16 mouse cellular contexts compared by ENCODE assay signal in the genomic region with DNA sequence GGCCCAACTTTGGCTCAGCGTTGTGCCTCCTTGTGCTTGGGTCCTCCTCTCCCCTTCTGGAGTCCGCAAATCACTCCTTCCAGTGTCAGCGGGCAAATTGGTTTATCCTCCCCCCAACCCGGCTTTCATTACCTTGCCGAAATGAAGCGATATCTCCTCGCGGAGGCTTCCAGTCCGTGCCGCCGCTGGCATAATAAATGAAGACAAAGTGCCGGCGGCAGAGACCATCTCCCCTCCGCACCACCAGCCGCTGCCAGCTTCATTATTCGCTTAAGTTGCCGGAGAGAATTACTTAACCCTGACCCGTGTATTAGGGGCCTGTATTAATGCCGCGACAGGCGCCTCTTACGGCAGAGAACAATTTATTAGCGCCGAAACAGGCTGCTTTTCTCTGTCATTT. TPM values are rescaled to one million over a fixed set of nuclear protein-coding genes. Genes with fewer than 3 reads are reported as not detected.
DNase-seq lines count a peak whose midpoint lies in the region; ATAC-seq and TF ChIP-seq lines count a peak whose summit lies in the region.
"Had no signal": no experiment of that assay in that cellular context is flagged by ENCODE, and none has a peak within 500 bp of the region (broad histone marks: within the 10 kb centered on the region; RNA-seq: fewer than 3 reads in every experiment).

No protein-coding gene starts in this region.

- peak overlapping the region; percentile 21; the same call in 1 of the 2 replicates for H3K4me2 ChIP-seq in forebrain, embryonic 11.5 days (ENCODE audit: low read depth, low read length, severe bottlenecking)
- peak overlapping the region; percentile 25 for H3K4me2 ChIP-seq in hindbrain, embryonic 13.5 days
- H3K4me2 ChIP-seq in midbrain, embryonic 15.5 days, result peak overlapping the region; percentile 37
- H3K4me2 ChIP-seq: embryonic facial prominence, embryonic 12.5 days; heart, embryonic 15.5 days had no signal

- DNase-seq in brain, embryonic 14.5 days (ENCODE audit: low read depth), result peak; percentile 70
- DNase-seq in forebrain, embryonic 11.5 days (ENCODE audit: low spot score), result no peak
- no peak for DNase-seq in frontal cortex, adult 2 months (ENCODE audit: extremely low spot score in 1 of 2, low spot score in 1 of 2)
- DNase-seq in testis, postnatal 14 days (ENCODE audit: low spot score), result no peak
- DNase-seq in layer of hippocampus, adult 18-20 months (ENCODE audit: low spot score in 2 of 2), result no peak
- DNase-seq in thymus, postnatal 0 days (ENCODE audit: low spot score), result no peak
- DNase-seq: cerebellum, adult 11-12 months; kidney, postnatal 10 days; layer of hippocampus, postnatal 36 days; lung, postnatal 36 days; thymus, postnatal 4 days had no signal

- ATAC-seq in forebrain, embryonic 11.5 days (replicated peaks; ENCODE audit: low FRiP score), result no peak
- no peak for ATAC-seq in hindbrain, embryonic 13.5 days (ENCODE audit: low FRiP score)
- ATAC-seq in midbrain, embryonic 15.5 days (replicated peaks), result no peak
- ATAC-seq: activated CD4-positive, CD25-positive, alpha-beta regulatory T cell, adult 4 months had no signal

- H3K36me3 ChIP-seq in forebrain, embryonic 11.5 days (ENCODE audit: control insufficient read depth, insufficient read depth, low read length), result no peaks in the 10 kb centered on the region
- no peaks in the 10 kb centered on the region for H3K36me3 ChIP-seq in hindbrain, embryonic 13.5 days
- no peaks in the 10 kb centered on the region for H3K36me3 ChIP-seq in midbrain, embryonic 15.5 days (replicated peaks)
- H3K36me3 ChIP-seq: embryonic facial prominence, embryonic 12.5 days; heart, embryonic 15.5 days had no signal

- no peak overlapping the region for H3K9ac ChIP-seq in forebrain, embryonic 11.5 days (ENCODE audit: low read length)
- no peak overlapping the region for H3K9ac ChIP-seq in hindbrain, embryonic 13.5 days
- no peak overlapping the region for H3K9ac ChIP-seq in midbrain, embryonic 15.5 days
- H3K9ac ChIP-seq: embryonic facial prominence, embryonic 12.5 days; heart, embryonic 15.5 days had no signal

- TF ChIP-seq CTCF in brain, embryonic 14.5 days (IDR thresholded peaks at IDR 0.05; ENCODE audit: borderline replicate concordance, extremely low read depth, insufficient read depth, insufficient read length), result no peak

- no peak overlapping the region for H3K4me3 ChIP-seq in forebrain, embryonic 11.5 days (ENCODE audit: low read depth, low read length)
- peak overlapping the region; percentile 8; the same call in 1 of the 2 replicates for H3K4me3 ChIP-seq in hindbrain, embryonic 13.5 days
- H3K4me3 ChIP-seq in midbrain, embryonic 15.5 days, result 0 out of 2 replicates have a peak overlapping the region, but pooled peaks have one; percentile 7
- H3K4me3 ChIP-seq: embryonic facial prominence, embryonic 12.5 days; heart, embryonic 15.5 days had no signal

- 6% methylated on average over 24 of the region's 24 CpGs for WGBS in forebrain, embryonic 11.5 days
- 6% methylated on average over 24 of the region's 24 CpGs for WGBS in hindbrain, embryonic 13.5 days
- 6% methylated on average over 24 of the region's 24 CpGs for WGBS in midbrain, embryonic 15.5 days

- H3K9me3 ChIP-seq in forebrain, embryonic 11.5 days (ENCODE audit: control insufficient read depth, low read length), result no peaks in the 10 kb centered on the region
- no peaks in the 10 kb centered on the region for H3K9me3 ChIP-seq in hindbrain, embryonic 13.5 days
- H3K9me3 ChIP-seq in midbrain, embryonic 15.5 days, result no peaks in the 10 kb centered on the region
- H3K9me3 ChIP-seq: embryonic facial prominence, embryonic 12.5 days; heart, embryonic 15.5 days had no signal

- no peak for TF ChIP-seq POLR2A in brain, embryonic 14.5 days (IDR thresholded peaks at IDR 0.05; ENCODE audit: borderline replicate concordance, extremely low read depth, insufficient read depth, insufficient read length, poor library complexity, severe bottlenecking)

- H3K27ac ChIP-seq in forebrain, embryonic 11.5 days (ENCODE audit: low read depth, low read length), result no peak overlapping the region
- H3K27ac ChIP-seq in hindbrain, embryonic 13.5 days, result 0 out of 2 replicates have a peak overlapping the region, but pooled peaks have one; percentile 42
- H3K27ac ChIP-seq in midbrain, embryonic 15.5 days, result no peak overlapping the region
- H3K27ac ChIP-seq: embryonic facial prominence, embryonic 12.5 days; heart, embryonic 15.5 days had no signal

- peaks cover 33% of the 10 kb centered on the region for H3K27me3 ChIP-seq in forebrain, embryonic 11.5 days (ENCODE audit: control insufficient read depth, insufficient read depth, low read length)
- H3K27me3 ChIP-seq in hindbrain, embryonic 13.5 days, result peaks cover 65% of the 10 kb centered on the region
- H3K27me3 ChIP-seq in midbrain, embryonic 15.5 days (replicated peaks), result peaks cover 24% of the 10 kb centered on the region

- H3K4me1 ChIP-seq in forebrain, embryonic 11.5 days (replicated peaks; ENCODE audit: control insufficient read depth, insufficient read depth, low read length), result peaks cover 12% of the 10 kb centered on the region
- peaks cover 53% of the 10 kb centered on the region for H3K4me1 ChIP-seq in hindbrain, embryonic 13.5 days (replicated peaks)
- H3K4me1 ChIP-seq in midbrain, embryonic 15.5 days, result peaks cover 47% of the 10 kb centered on the region
- H3K4me1 ChIP-seq: embryonic facial prominence, embryonic 12.5 days had no signal

RNA-seq across cellular contexts. Expression of a gene that starts 27.5 kb away (rescaled TPM):
- 24.3 and 26.3 TPM in 2 replicates for polyA plus RNA-seq in brain, embryonic 14.5 days (2012; rRNA removed)
- polyA plus RNA-seq in forebrain, embryonic 11.5 days (2014; fragmentation: Nextera tagmentation; extraction: Ambion mirVana), result 20.5 and 21.4 TPM in 2 replicates
- 26.2 and 27.6 TPM in 2 replicates for polyA plus RNA-seq in hindbrain, embryonic 13.5 days (2015; fragmentation: Nextera tagmentation; extraction: Ambion mirVana)
- 31.2 and 32.4 TPM in 2 replicates for polyA plus RNA-seq in midbrain, embryonic 15.5 days (2015; fragmentation: Nextera tagmentation; extraction: Ambion mirVana)
- polyA plus RNA-seq in frontal cortex, adult 2 months (2012; rRNA removed), result 20.7 and 21.2 TPM in 2 replicates
- total RNA-seq in layer of hippocampus, adult 18-20 months (2021), result 10 to 100 TPM; 28.4 to 32.9 TPM
- 16.5 and 17.7 TPM in 2 replicates for polyA plus RNA-seq in thymus, postnatal 0 days (2015; fragmentation: Nextera tagmentation; extraction: Ambion mirVana)
